Mouse (Mus musculus): ENCODE measurements around the gene Gsc. TPM values are rescaled to one million over a fixed set of nuclear protein-coding genes. Genes with fewer than 3 reads are reported as not detected.

Gene Gsc
- polyA plus RNA-seq, 1 experiment from 2014 or later, result 1.4 TPM

Other genes with a start within 250 kb of the Gsc start
- 1.2 and 2.6 TPM in 2 replicates for gene Serpina3g, start 237.1 kb downstream of the Gsc start, polyA plus RNA-seq (2014; fragmentation: Nextera tagmentation; extraction: Ambion mirVana)
- 0.14 and 0.27 TPM in 2 replicates for gene Serpina3i, start 210.2 kb downstream of the Gsc start, polyA plus RNA-seq (2014; fragmentation: Nextera tagmentation; extraction: Ambion mirVana)
- gene Serpina3j, start 158.8 kb downstream of the Gsc start, polyA plus RNA-seq (2014; fragmentation: Nextera tagmentation; extraction: Ambion mirVana), result not detected in 2 replicates
- not detected in 2 replicates for gene Serpina3k, start 134.8 kb downstream of the Gsc start, polyA plus RNA-seq (2014; fragmentation: Nextera tagmentation; extraction: Ambion mirVana)
- gene Serpina3m, start 134.8 kb downstream of the Gsc start, polyA plus RNA-seq (2014; fragmentation: Nextera tagmentation; extraction: Ambion mirVana), result not detected in 2 replicates
- gene Serpina3n, start 66.6 kb downstream of the Gsc start, polyA plus RNA-seq (2014; fragmentation: Nextera tagmentation; extraction: Ambion mirVana), result not detected in 2 replicates